Mouse (Mus musculus) frontal cortex, postnatal 25 days (tissue): Measurements from ENCODE around the gene Unc5a.
A peak's percentile ranks its signal among the peaks of the same experiment; 100 is the strongest.

ENCODE experiments used
- DNase-seq, 2 experiments: peaks; one replicate each; pipeline ENCODE4 v3.0.0; 2022; ENCODE audit warnings: low spot score in 2 of 2

Gene Unc5a

GRCm38 (mm10) chr13:54948531-54949493 lies at the start of gene Unc5a:
Unc5a (plus strand) TSS chr13:54949411.
- DNase-seq: peak in 1 of 2 experiments; percentile 54

GRCm38 (mm10) chr13:54912053-54912452 lies 37.2 kb upstream of the Unc5a start:
- DNase-seq: no peak

GRCm38 (mm10) chr13:54912894-54913621 lies 36.2 kb upstream of the Unc5a start:
- DNase-seq: no peak

- no peak for DNase-seq
Measured at GRCm38 (mm10) chr13:54916644-54917043, 32.6 kb upstream of the Unc5a start.

GRCm38 (mm10) chr13:54918910-54919309 lies 30.3 kb upstream of the Unc5a start:
- no peak for DNase-seq

- no peak for DNase-seq
Measured at GRCm38 (mm10) chr13:54919666-54920065, 29.5 kb upstream of the Unc5a start.

GRCm38 (mm10) chr13:54921700-54922099 lies 27.5 kb upstream of the Unc5a start:
- no peak for DNase-seq

- DNase-seq: no peak
Measured at GRCm38 (mm10) chr13:54923705-54924104, 25.5 kb upstream of the Unc5a start.

GRCm38 (mm10) chr13:54925466-54925865 lies 23.7 kb upstream of the Unc5a start:
- no peak for DNase-seq

- no peak for DNase-seq
Measured at GRCm38 (mm10) chr13:54926654-54927053, 22.6 kb upstream of the Unc5a start.

GRCm38 (mm10) chr13:54930123-54930522 lies 19.1 kb upstream of the Unc5a start:
- DNase-seq: no peak

GRCm38 (mm10) chr13:54934873-54935272 lies 14.3 kb upstream of the Unc5a start:
- DNase-seq: no peak

- no peak for DNase-seq
Measured at GRCm38 (mm10) chr13:54936173-54936572, 13.0 kb upstream of the Unc5a start.

- DNase-seq: no peak
Measured at GRCm38 (mm10) chr13:54937885-54938284, 11.3 kb upstream of the Unc5a start.

GRCm38 (mm10) chr13:54938493-54938892 lies 10.7 kb upstream of the Unc5a start:
- DNase-seq: no peak

GRCm38 (mm10) chr13:54944411-54945157 lies 4.6 kb upstream of the Unc5a start:
- DNase-seq: no peak

- no peak for DNase-seq
Measured at GRCm38 (mm10) chr13:54945332-54945731, 3.9 kb upstream of the Unc5a start.

GRCm38 (mm10) chr13:54946406-54946805 lies 2.8 kb upstream of the Unc5a start:
- no peak for DNase-seq

- no peak for DNase-seq
Measured at GRCm38 (mm10) chr13:54949592-54949991, 381 bp downstream of the Unc5a start.

- no peak for DNase-seq
Measured at GRCm38 (mm10) chr13:54950131-54950530, 920 bp downstream of the Unc5a start.

- DNase-seq: no peak
Measured at GRCm38 (mm10) chr13:54951166-54951565, 2.0 kb downstream of the Unc5a start.

- no peak for DNase-seq
Measured at GRCm38 (mm10) chr13:54954745-54955144, 5.5 kb downstream of the Unc5a start.
